Mouse (Mus musculus): ENCODE measurements around the gene Lrit2.
A peak's percentile ranks its signal among the peaks of the same experiment; 100 is the strongest.

DNA sequence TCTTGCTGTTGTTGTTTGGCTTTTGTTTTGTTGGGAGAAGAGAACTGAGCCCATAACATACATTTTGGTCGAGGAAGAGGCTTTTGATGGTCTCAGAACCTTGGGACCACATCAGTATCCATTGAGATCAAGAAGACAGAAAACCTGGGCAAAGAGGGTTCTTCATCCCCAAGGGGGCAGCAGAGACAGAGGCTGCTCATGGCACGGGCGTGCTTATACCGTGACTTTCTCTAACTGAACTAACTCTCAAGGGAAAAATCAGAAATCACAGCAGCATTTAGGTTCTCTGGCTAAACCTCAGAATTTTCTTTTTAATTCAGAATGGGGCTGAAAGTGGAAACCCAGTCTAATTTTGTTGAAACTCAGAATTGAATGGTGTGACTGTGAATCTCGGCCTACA, 33.3 kb upstream of the Lrit2 start:
- TF ChIP-seq CTCF (IDR thresholded peaks at IDR 0.05; ENCODE audit: extremely low read depth, insufficient read depth, low read length) (peak; percentile 57), POLR2A (IDR thresholded peaks at IDR 0.05; ENCODE audit: extremely low read depth, insufficient read depth, low read length) (no peak)
